Mouse (Mus musculus): ENCODE measurements around the gene Rnf220. TPM values are rescaled to one million over a fixed set of nuclear protein-coding genes. Genes with fewer than 3 reads are reported as not detected.

Rnf220 gene
- polyA plus RNA-seq (2015; fragmentation: Nextera tagmentation; extraction: Ambion mirVana) = 124 and 134 TPM in 2 replicates

DNA sequence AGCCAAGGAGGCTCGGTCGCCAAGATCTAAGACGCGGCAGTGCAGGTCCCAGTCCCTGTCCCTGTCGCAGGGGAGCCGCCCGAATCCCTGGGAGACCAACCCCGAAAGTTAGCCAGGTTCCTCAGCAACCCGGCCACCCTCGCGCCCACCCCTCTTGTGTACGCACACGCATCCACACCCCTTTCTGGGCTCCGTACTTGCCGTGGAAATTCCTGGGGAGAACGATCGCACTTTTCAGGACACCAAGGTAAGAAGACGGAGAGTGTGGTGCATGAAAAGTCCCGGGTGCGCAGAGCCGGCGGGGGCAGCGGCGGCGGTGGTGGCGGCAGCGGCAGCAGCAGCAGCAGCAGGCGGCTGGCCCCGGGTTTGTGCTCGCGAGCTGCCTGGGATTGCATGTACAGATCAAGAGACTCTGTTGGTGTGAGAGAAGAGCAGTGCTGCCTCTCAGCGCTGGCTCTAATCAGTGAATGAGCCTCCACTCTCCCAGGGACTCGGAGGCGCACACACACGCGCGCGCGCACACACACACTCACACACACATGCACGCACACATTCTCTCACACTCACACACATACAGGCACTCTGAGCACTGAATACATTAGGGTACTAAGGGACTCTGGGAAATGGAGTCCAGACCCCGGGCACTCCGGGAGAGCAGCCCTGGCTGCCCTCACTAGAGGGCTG, at the start of gene Rnf220:
Gene Rnf220, minus strand, starts transcription at position 571 of the 684 bp plus-strand sequence.
- no peaks in the 10 kb centered on the region for H3K36me3 ChIP-seq
- H3K27me3 ChIP-seq = peaks cover 74% of the 10 kb centered on the region
- peak within 1 kb of the TSS; percentile 85 for H3K27ac ChIP-seq
- H3K4me3 ChIP-seq (replicated peaks) = peak within 1 kb of the TSS; percentile 53
- H3K9me3 ChIP-seq = no peaks in the 10 kb centered on the region
- H3K4me1 ChIP-seq (replicated peaks) = peaks cover 37% of the 10 kb centered on the region
- peak within 1 kb of the TSS; percentile 74 for H3K9ac ChIP-seq (replicated peaks)
- H3K4me2 ChIP-seq (replicated peaks) = peak within 1 kb of the TSS; percentile 79
- ATAC-seq = peak; percentile 96
- under 1% methylated on average over 42 of the region's 42 CpGs for WGBS

DNA sequence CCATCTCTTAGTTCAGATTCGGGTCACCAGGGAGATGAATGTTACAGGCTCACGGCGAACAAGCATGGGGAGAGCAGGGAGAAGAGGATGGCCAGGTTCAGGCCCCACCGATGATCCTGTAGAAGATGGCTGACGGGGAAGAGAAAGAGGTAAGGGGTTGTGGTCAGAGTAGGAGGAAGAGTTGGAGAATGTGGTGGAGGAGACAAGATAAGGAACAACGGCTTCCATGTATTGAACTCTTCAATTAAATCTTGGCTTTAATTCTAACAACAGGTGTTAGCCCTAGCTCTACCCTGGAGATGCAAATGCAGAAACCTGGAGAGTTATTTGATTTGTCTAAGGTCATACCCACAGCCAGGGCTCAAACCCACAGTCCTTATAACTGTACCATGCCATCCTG, 49.8 kb upstream of the Rnf220 start:
- no peak overlapping the region for H3K9ac ChIP-seq (replicated peaks)
- WGBS = 91% methylated on average over 6 of the region's 6 CpGs
- ATAC-seq = no peak

DNA sequence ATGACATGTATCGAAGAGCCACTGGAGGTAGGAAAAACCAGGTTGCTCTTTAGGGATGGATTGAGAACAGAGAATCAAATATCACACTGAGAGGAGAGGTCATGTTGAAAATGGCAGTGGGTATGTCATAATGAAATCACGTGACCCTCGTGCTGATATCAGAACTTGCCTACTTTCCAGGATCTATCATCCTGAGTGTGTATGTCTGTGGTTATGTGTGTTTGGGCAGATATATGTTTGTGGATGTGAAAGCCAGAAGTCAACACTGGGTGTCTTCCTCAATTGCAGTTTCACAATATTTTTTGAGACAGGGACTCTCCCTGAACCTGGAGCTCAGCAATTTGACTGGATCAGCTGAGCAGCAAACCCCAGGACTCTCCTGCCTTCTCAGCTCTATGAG, 48.6 kb upstream of the Rnf220 start:
- no peak for ATAC-seq
- Histone ChIP-seq H3K27ac (no peak overlapping the region), H3K4me3 (replicated peaks) (no peak overlapping the region), H3K27me3 (no peaks in the 10 kb centered on the region), H3K9me3 (no peaks in the 10 kb centered on the region), H3K36me3 (no peaks in the 10 kb centered on the region), H3K9ac (replicated peaks) (no peak overlapping the region), H3K4me2 (replicated peaks) (no peak overlapping the region), H3K4me1 (replicated peaks) (no peaks in the 10 kb centered on the region)
- WGBS = 92% methylated on average over 3 of the region's 3 CpGs

More for the DNA sequence above, 49.8 kb upstream of the Rnf220 start:
- no peak overlapping the region for H3K27ac ChIP-seq
- peaks cover 10% of the 10 kb centered on the region for H3K4me1 ChIP-seq (replicated peaks)
- H3K27me3 ChIP-seq = no peaks in the 10 kb centered on the region
- H3K9me3 ChIP-seq = no peaks in the 10 kb centered on the region
- no peak overlapping the region for H3K4me3 ChIP-seq (replicated peaks)
- no peaks in the 10 kb centered on the region for H3K36me3 ChIP-seq
- H3K4me2 ChIP-seq (replicated peaks) = no peak overlapping the region

DNA sequence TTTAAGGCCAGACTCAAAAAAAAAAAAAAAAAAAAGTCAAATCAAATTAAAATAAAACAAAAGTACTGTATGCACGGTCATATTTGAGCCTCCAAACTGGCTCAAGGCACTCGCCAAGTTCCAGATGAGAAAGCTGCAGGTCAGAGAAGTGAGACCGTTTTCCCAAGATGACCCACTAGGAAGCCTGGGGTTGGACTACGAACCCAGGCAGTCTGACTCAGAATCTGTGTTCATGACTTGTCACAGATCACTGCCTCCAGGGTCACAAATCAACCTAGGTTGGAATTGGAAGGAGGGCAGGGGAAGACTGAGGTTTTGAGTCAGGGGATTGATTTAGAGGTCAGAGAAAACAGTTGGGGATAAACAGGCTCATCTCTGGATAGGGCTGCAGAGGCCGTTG, 43.7 kb upstream of the Rnf220 start:
- WGBS = 75% methylated on average over 5 of the region's 5 CpGs
- no peak overlapping the region for H3K4me3 ChIP-seq (replicated peaks)
- no peaks in the 10 kb centered on the region for H3K9me3 ChIP-seq
- H3K36me3 ChIP-seq = no peaks in the 10 kb centered on the region
- H3K4me1 ChIP-seq (replicated peaks) = no peaks in the 10 kb centered on the region; the same call in 1 of the 2 replicates
- no peak for ATAC-seq
- H3K4me2 ChIP-seq (replicated peaks) = no peak overlapping the region
- H3K27ac ChIP-seq = no peak overlapping the region
- H3K27me3 ChIP-seq = 0 out of 2 replicates have a peak, but pooled peaks cover 4% of the 10 kb centered on the region
- H3K9ac ChIP-seq (replicated peaks) = no peak overlapping the region

DNA sequence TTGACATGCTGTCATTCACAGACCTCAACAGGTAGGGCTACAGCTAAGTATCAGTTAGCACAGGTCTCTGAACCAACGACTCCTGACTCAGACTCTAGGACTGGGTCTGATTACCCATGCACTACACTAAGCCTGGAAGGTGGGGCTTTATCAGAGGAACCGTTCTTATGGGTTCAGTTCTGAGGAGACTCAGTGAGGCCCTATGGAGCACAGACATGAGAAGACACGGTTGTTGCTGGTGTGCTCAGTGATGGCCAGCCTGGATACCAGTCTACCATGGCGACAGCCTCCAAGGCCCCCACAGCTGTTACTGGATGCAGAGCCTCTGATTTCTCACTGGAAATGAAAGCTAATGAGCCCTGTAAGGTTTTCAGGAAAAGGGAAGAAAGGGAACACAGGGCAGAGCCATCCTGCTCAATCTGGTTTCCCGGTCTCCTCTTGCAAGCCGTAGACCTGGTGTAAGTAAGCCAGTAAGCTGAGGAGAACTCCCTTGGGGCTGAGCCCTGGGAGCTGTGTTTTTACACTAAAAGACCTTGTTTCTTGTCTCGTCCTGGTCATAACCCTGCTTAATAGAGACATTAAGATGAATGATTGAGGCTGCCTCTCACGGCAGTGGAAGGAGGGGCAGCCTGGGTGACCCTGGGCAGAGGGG, 42.6 kb upstream of the Rnf220 start:
- no peak overlapping the region for H3K4me3 ChIP-seq (replicated peaks)
- no peak overlapping the region for H3K27ac ChIP-seq
- no peak overlapping the region for H3K4me2 ChIP-seq (replicated peaks)
- H3K27me3 ChIP-seq = 0 out of 2 replicates have a peak, but pooled peaks cover 9% of the 10 kb centered on the region
- no peaks in the 10 kb centered on the region for H3K36me3 ChIP-seq
- no peaks in the 10 kb centered on the region for H3K9me3 ChIP-seq
- no peaks in the 10 kb centered on the region; the same call in 1 of the 2 replicates for H3K4me1 ChIP-seq (replicated peaks)
- H3K9ac ChIP-seq (replicated peaks) = no peak overlapping the region
- no peak for ATAC-seq
- 79% methylated on average over 8 of the region's 8 CpGs for WGBS

DNA sequence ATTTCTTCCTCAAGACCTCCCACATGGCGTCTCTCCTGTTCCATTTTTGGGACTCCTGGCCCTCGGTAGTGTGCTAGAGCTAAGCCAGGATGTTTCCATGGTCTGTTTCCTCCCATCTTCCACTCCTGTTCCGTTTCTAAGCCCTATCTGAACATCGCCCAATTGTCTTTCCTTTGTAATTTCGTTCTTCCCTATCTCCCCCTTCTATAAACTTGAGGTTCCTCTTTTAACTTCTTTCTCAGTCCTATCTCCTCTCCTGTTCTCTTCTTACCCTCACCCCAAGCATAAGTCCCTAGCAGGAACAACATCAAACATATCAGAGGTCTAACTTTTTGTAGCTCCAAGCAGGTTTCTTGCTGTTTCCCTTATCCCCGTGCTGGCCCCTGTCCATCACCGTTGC, 40.1 kb upstream of the Rnf220 start:
- Histone ChIP-seq H3K4me1 (replicated peaks) (no peaks in the 10 kb centered on the region; the same call in 1 of the 2 replicates), H3K4me2 (replicated peaks) (no peak overlapping the region), H3K9ac (replicated peaks) (no peak overlapping the region), H3K27me3 (peaks cover 21% of the 10 kb centered on the region), H3K4me3 (replicated peaks) (no peak overlapping the region), H3K36me3 (no peaks in the 10 kb centered on the region), H3K9me3 (no peaks in the 10 kb centered on the region), H3K27ac (no peak overlapping the region)
- no peak for ATAC-seq
- WGBS = 86% methylated on average over 7 of the region's 7 CpGs

DNA sequence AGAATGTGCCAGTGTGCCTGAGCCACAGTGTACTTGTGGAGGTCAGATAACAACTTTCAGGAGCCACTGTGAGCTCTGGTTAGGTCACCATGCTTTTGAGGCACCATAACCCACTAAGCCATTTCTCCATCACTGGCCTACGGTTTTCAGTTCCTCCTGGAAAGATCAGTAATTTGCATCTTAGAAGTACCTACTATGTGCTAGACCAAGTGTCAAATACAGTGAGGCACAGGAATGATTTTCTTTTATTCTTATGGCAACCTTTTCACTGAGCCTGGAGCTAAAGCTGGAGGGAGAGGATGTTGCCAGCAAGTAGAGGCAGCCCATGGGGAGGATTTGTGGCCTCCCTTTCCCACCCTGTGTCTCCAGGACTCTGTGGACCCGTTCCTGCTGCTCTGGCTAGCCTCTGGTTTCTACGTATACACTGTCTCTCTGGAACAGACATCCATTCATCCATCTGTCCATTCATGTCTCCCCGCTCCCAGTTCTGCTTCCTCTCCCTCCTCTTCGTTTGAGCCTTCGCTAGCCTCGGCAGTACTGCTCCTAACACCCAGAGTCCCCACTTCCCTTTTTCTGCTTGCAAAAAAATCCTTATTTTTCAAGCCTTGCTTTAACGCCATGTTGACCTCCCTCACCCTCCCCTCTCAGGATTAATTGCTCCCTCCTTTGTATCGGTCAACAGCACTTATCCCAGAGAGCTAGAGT, 38.8 kb upstream of the Rnf220 start:
- Histone ChIP-seq H3K9ac (replicated peaks) (no peak overlapping the region), H3K27me3 (peaks cover 31% of the 10 kb centered on the region), H3K9me3 (no peaks in the 10 kb centered on the region), H3K4me3 (replicated peaks) (no peak overlapping the region), H3K4me1 (replicated peaks) (no peaks in the 10 kb centered on the region; the same call in 1 of the 2 replicates), H3K36me3 (no peaks in the 10 kb centered on the region), H3K27ac (no peak overlapping the region), H3K4me2 (replicated peaks) (no peak overlapping the region)
- ATAC-seq = no peak
- WGBS = 45% methylated on average over 9 of the region's 9 CpGs

DNA sequence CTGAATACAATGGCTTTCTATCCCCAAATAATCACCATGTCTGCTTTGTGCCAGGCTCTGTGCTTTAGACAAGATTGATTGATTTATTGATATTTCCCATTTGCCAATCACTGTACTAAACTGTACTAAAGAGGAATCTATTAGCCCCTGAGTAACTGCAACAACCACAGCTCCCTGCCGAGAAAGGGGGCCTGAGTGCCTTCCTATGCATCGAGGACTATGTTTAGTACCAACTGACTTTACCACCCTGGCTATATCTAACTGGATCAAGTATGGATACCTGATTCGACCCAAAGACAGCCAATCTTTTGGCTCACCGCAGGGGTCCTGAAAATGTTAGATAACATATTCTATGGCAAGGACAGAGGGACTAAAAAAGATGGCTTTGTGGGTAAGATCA, 33.0 kb upstream of the Rnf220 start:
- H3K9me3 ChIP-seq = no peaks in the 10 kb centered on the region
- H3K4me1 ChIP-seq (replicated peaks) = peaks cover 14% of the 10 kb centered on the region
- no peaks in the 10 kb centered on the region for H3K36me3 ChIP-seq
- no peak overlapping the region for H3K4me2 ChIP-seq (replicated peaks)
- no peak for ATAC-seq
- H3K9ac ChIP-seq (replicated peaks) = no peak overlapping the region
- no peak overlapping the region for H3K27ac ChIP-seq
- H3K27me3 ChIP-seq = peaks cover 70% of the 10 kb centered on the region
- 69% methylated on average over 4 of the region's 4 CpGs for whole genome bisulfite sequencing
- H3K4me3 ChIP-seq (replicated peaks) = no peak overlapping the region

DNA sequence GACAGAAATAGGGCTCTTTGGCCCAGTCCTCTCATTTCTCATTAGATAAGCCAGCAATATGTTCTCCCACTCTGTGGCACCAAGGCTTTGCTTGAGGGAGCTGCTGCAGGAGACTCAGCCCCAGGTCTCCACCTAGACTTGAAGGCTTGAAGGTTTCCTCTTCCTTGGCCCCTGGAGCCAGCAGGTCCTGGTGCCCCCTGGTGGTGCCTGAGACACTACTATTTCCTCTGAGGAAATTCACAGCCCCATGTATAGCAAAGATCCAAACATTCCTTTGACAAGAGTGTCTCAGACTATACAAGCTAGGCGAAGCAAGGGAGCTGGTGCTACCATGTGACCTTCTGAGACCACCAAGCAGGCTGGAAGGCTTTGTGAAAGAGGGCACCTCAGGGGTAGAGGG, 31.1 kb upstream of the Rnf220 start:
- ATAC-seq = 0 out of 2 replicates have a peak, but pooled peaks have one; percentile 20
- Histone ChIP-seq H3K9ac (replicated peaks) (no peak overlapping the region), H3K36me3 (no peaks in the 10 kb centered on the region), H3K4me1 (replicated peaks) (peaks cover 14% of the 10 kb centered on the region), H3K4me2 (replicated peaks) (no peak overlapping the region), H3K4me3 (replicated peaks) (no peak overlapping the region), H3K27ac (no peak overlapping the region), H3K27me3 (peaks cover 68% of the 10 kb centered on the region), H3K9me3 (no peaks in the 10 kb centered on the region)
- 14% methylated on average over 1 of the region's 1 CpGs for WGBS

DNA sequence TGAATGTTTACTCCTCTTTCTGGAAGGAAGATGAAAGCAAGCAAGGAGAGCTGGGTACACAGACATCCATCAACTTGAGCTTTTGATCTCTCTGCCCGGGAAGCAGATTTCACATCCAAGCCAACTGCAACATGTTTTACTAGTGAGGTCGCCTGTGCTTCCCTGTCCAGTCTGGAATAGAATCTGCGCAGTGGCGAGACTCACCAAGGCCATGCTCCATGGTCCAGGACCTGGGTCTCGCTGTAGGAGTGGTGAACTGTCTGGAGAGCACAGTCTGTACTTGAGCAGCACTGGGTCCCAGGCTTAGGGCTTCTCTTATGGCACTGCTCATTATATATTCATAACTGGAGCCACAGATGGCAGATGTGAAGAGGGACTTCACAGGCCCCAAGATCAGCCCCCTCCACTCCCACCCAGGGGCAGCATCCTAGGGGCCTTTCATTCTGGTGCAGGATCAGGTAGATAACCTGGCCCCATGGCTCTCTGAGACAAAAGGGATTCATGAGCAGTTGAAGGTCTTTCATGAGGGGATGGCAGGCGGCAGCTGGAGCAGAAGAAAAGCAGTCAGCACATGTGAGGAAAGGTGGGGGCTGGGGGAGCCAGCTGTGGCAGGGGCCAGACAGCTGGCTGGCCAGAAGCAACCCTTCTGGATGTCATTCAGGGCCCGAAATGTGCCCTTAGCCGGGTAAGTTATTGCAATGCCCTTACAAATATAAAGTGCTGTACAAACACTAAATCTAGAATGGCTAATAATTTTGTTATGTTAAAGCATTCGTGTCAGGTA, 30.5 kb upstream of the Rnf220 start:
- no peak overlapping the region for H3K27ac ChIP-seq
- WGBS = 65% methylated on average over 9 of the region's 9 CpGs
- ATAC-seq = peak; percentile 48; the same call in 1 of the 2 replicates
- H3K27me3 ChIP-seq = peaks cover 74% of the 10 kb centered on the region
- no peak overlapping the region for H3K9ac ChIP-seq (replicated peaks)
- H3K4me3 ChIP-seq (replicated peaks) = no peak overlapping the region
- no peaks in the 10 kb centered on the region for H3K9me3 ChIP-seq
- peaks cover 14% of the 10 kb centered on the region for H3K4me1 ChIP-seq (replicated peaks)
- no peaks in the 10 kb centered on the region for H3K36me3 ChIP-seq
- no peak overlapping the region for H3K4me2 ChIP-seq (replicated peaks)

DNA sequence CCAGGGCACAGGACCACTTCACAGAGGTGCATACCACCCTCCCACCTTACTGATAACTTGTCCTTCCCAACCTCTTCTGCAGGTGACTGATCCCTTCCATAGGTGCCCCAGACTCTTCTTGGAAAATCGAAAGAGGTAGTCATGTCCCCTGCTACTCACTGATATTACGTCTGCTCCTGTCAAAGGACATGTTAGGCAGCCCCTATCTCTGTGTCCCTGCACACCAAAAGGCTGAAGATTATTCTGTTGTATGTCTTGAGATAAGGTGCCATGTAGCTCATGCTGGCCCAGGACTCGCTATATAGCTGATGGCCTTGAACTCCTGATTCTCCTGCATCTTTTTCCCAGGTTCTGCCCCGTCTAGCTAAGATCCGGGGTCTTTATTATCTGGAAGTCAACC, 29.1 kb upstream of the Rnf220 start:
- Histone ChIP-seq H3K36me3 (no peaks in the 10 kb centered on the region), H3K4me2 (replicated peaks) (no peak overlapping the region), H3K9ac (replicated peaks) (no peak overlapping the region), H3K4me1 (replicated peaks) (peaks cover 14% of the 10 kb centered on the region), H3K4me3 (replicated peaks) (no peak overlapping the region), H3K9me3 (no peaks in the 10 kb centered on the region), H3K27ac (no peak overlapping the region), H3K27me3 (peaks cover 64% of the 10 kb centered on the region)
- WGBS = 91% methylated on average over 5 of the region's 5 CpGs
- no peak for ATAC-seq
